Mouse (Mus musculus): ENCODE measurements at regions not wholly inside any gene's neighbourhood (a gene's known extent, or its start where the extent isn't known, plus 50 kb on each side); places are given as distances from the start of the nearest gene placed in this dataset.

GRCm38 (mm10) chr3:102316151-102316550 lies 111.7 kb upstream of the Vangl1 start:
- DNase-seq (ENCODE audit: low read depth, low spot score): no peak

- DNase-seq (ENCODE audit: low read depth, low spot score): peak; percentile 11
Observed at GRCm38 (mm10) chr3:102311482-102312225, 107.2 kb upstream of the Vangl1 start.

GRCm38 (mm10) chr3:102310243-102310642 lies 105.8 kb upstream of the Vangl1 start:
- DNase-seq (ENCODE audit: low read depth, low spot score): peak; percentile 54

- DNase-seq (ENCODE audit: low read depth, low spot score): peak; percentile 72
Observed at GRCm38 (mm10) chr3:102309756-102310155, 105.3 kb upstream of the Vangl1 start.

GRCm38 (mm10) chr3:102307656-102308055 lies 103.2 kb upstream of the Vangl1 start:
- no peak for DNase-seq (ENCODE audit: low read depth, low spot score)

- no peak for DNase-seq (ENCODE audit: low read depth, low spot score)
Observed at GRCm38 (mm10) chr3:102292385-102292784, 87.9 kb upstream of the Vangl1 start.

- no peak for DNase-seq (ENCODE audit: low read depth, low spot score)
Observed at GRCm38 (mm10) chr3:102281983-102282382, 77.5 kb upstream of the Vangl1 start.

- no peak for DNase-seq (ENCODE audit: low read depth, low spot score)
Observed at GRCm38 (mm10) chr3:102276758-102277157, 72.3 kb upstream of the Vangl1 start.

- DNase-seq (ENCODE audit: low read depth, low spot score): no peak
Observed at GRCm38 (mm10) chr3:102276283-102276682, 71.8 kb upstream of the Vangl1 start.

- DNase-seq (ENCODE audit: low read depth, low spot score): no peak
Observed at GRCm38 (mm10) chr3:102275256-102276022, 70.9 kb upstream of the Vangl1 start.

GRCm38 (mm10) chr3:102270779-102271178 lies 66.3 kb upstream of the Vangl1 start:
- DNase-seq (ENCODE audit: low read depth, low spot score): no peak

- peak; percentile 51 for DNase-seq (ENCODE audit: low read depth, low spot score)
Observed at GRCm38 (mm10) chr3:102270257-102270656, 65.8 kb upstream of the Vangl1 start.

- DNase-seq (ENCODE audit: low read depth, low spot score): no peak
Observed at GRCm38 (mm10) chr3:102266136-102266535, 61.6 kb upstream of the Vangl1 start.

GRCm38 (mm10) chr3:102265146-102265545 lies 60.7 kb upstream of the Vangl1 start:
- no peak for DNase-seq (ENCODE audit: low read depth, low spot score)

- no peak for DNase-seq (ENCODE audit: low read depth, low spot score)
Observed at GRCm38 (mm10) chr3:102263326-102263725, 58.8 kb upstream of the Vangl1 start.

GRCm38 (mm10) chr3:102262665-102263064 lies 58.2 kb upstream of the Vangl1 start:
- peak; percentile 41 for DNase-seq (ENCODE audit: low read depth, low spot score)

- no peak for DNase-seq (ENCODE audit: low read depth, low spot score)
Observed at GRCm38 (mm10) chr3:102261517-102261916, 57.0 kb upstream of the Vangl1 start.
